Mouse (Mus musculus): ENCODE data around the gene Cks1b. TPM values are rescaled to one million over a fixed set of nuclear protein-coding genes. Genes with fewer than 3 reads are reported as not detected.

The Cks1b gene
- total RNA-seq (2012; rRNA removed) = 162 and 190 TPM in 2 replicates

GRCm38 (mm10) chr3:89418170-89418860 is at the start of gene Cks1b, which contains the start of gene Shc1:
Gene Cks1b, minus strand, starts transcription at chr3:89418383.
Gene Shc1, plus strand, starts transcription at chr3:89418443.
- H3K4me3 ChIP-seq (ENCODE audit: insufficient read depth in 1 of 2, low read depth in 1 of 2, low read length in 2 of 2, poor library complexity in 1 of 2, severe bottlenecking in 1 of 2) = peak within 1 kb of the TSS; percentile 87 to 98
- in situ Hi-C loops (cut with MboI; ENCODE audit: low sequenced_read_pairs in 2 of 2, unreplicated experiment in 2 of 2) = no loop called here
- peaks cover 22% of the 10 kb centered on the region for H3K36me3 ChIP-seq (ENCODE audit: control insufficient read depth, insufficient read depth, low read length, poor library complexity, severe bottlenecking)
- TF ChIP-seq ZC3H11A (IDR thresholded peaks at IDR 0.05; ENCODE audit: borderline replicate concordance, low read depth, low read length) (no peak), HCFC1 (IDR thresholded peaks at IDR 0.05; ENCODE audit: borderline replicate concordance, insufficient read depth, low read length) (peak; percentile 57; the same call in 1 of the 2 replicates), CHD2 (IDR thresholded peaks at IDR 0.05; ENCODE audit: low read depth, low read length) (peak; percentile 45; the same call in 1 of the 2 replicates)
- peaks cover 12 to 13% of the 10 kb centered on the region in 2 experiments; a peak in 3 of 4 replicates for H3K4me1 ChIP-seq (ENCODE audit: control insufficient read depth in 2 of 2, insufficient read depth in 2 of 2, low read length in 2 of 2, poor library complexity in 1 of 2)
- DNase-seq (ENCODE audit: low read depth, low spot score) = peak; percentile 96
- peak within 1 kb of the TSS; percentile 94 for H3K9ac ChIP-seq (ENCODE audit: insufficient read depth, low read depth, low read length, poor library complexity, severe bottlenecking)
- no peaks in the 10 kb centered on the region for H3K9me3 ChIP-seq (ENCODE audit: control insufficient read depth, insufficient read depth, low read depth, low read length)
- peak within 1 kb of the TSS; percentile 96 for H3K27ac ChIP-seq (ENCODE audit: insufficient read depth, low read depth, low read length, poor library complexity, severe bottlenecking)

DNA sequence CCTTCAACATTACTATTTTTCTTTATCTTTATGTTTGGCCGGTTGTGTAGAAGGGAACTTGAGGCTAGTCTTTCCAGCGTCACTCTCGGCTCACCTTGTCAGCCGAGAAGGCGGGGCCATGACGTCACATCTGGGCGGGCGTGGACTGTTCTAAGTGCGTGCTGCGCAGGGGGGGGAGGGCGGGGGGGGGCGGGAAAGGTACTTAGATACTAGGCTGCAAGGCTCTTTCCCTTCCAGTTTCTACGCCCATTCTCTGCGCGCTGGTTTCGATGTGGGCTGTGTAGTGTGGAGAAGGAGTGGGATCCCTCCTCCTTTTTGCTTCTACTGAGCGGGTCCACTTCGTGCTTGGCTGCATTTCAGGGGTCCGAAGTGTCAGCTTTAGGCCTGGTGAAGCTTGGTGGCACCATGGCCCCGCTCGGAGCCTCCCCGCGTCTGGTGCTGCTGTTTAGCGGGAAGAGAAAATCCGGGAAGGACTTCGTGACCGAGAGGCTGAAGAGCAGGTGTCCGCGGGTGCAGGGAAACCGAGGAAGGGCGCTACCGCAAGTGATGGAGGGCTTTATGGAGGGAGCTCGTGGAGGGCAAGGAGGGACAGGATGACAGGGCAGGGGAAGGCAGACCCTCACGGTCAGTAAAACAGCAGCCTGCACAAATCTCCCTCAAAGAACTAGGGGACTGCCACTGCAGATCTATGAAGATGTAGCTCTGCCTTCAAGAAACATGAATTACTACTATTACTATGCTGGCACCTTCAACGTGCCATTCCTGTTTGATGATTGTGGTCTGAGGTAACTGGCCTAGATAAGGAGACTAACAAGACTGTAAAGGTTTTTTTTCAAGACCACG is 41.0 kb upstream of the Cks1b start:
- in situ Hi-C loops (cut with MboI; ENCODE audit: low sequenced_read_pairs in 2 of 2, unreplicated experiment in 2 of 2) = no loop called here
- TF ChIP-seq MAFK (IDR thresholded peaks at IDR 0.05; ENCODE audit: insufficient read depth, low read depth, low read length) (no peak), ZNF384 (IDR thresholded peaks at IDR 0.05; ENCODE audit: low read depth, low read length) (no peak), ZC3H11A (IDR thresholded peaks at IDR 0.05; ENCODE audit: borderline replicate concordance, low read depth, low read length) (no peak), CHD2 (IDR thresholded peaks at IDR 0.05; ENCODE audit: low read depth, low read length) (no peak), HCFC1 (IDR thresholded peaks at IDR 0.05; ENCODE audit: borderline replicate concordance, insufficient read depth, low read length) (0 out of 2 replicates have a peak, but pooled peaks have one; percentile 19)
- Histone ChIP-seq H3K9ac (ENCODE audit: insufficient read depth, low read depth, low read length, poor library complexity, severe bottlenecking) (peak overlapping the region; percentile 89), H3K4me1 (ENCODE audit: control insufficient read depth in 2 of 2, insufficient read depth in 2 of 2, low read length in 2 of 2, poor library complexity in 1 of 2) (peaks cover 2 to 12% of the 10 kb centered on the region in 2 experiments; a peak in 2 of 4 replicates), H3K36me3 (ENCODE audit: control insufficient read depth, insufficient read depth, low read length, poor library complexity, severe bottlenecking) (no peaks in the 10 kb centered on the region), H3K4me3 (ENCODE audit: insufficient read depth in 1 of 2, low read depth in 1 of 2, low read length in 2 of 2, poor library complexity in 1 of 2, severe bottlenecking in 1 of 2) (peak overlapping the region; percentile 61 to 83), H3K9me3 (ENCODE audit: control insufficient read depth, insufficient read depth, low read depth, low read length) (no peaks in the 10 kb centered on the region), H3K27ac (ENCODE audit: insufficient read depth, low read depth, low read length, poor library complexity, severe bottlenecking) (peak overlapping the region; percentile 82)
- DNase-seq (ENCODE audit: low read depth, low spot score) = peak; percentile 91

- in situ Hi-C loops (cut with MboI; ENCODE audit: low sequenced_read_pairs in 2 of 2, unreplicated experiment in 2 of 2) = no loop called here
Observed at GRCm38 (mm10) chr3:89458372-89458964, 40.3 kb upstream of the Cks1b start.

More at GRCm38 (mm10) chr3:89458372-89458964, 40.3 kb upstream of the Cks1b start:
- Histone ChIP-seq H3K4me1 (ENCODE audit: control insufficient read depth in 2 of 2, insufficient read depth in 2 of 2, low read length in 2 of 2, poor library complexity in 1 of 2) (peaks cover 2 to 12% of the 10 kb centered on the region in 2 experiments; a peak in 2 of 4 replicates), H3K27ac (ENCODE audit: insufficient read depth, low read depth, low read length, poor library complexity, severe bottlenecking) (no peak overlapping the region), H3K36me3 (ENCODE audit: control insufficient read depth, insufficient read depth, low read length, poor library complexity, severe bottlenecking) (no peaks in the 10 kb centered on the region), H3K9ac (ENCODE audit: insufficient read depth, low read depth, low read length, poor library complexity, severe bottlenecking) (no peak overlapping the region), H3K4me3 (ENCODE audit: insufficient read depth in 1 of 2, low read depth in 1 of 2, low read length in 2 of 2, poor library complexity in 1 of 2, severe bottlenecking in 1 of 2) (peak overlapping the region; percentile 61 to 83), H3K9me3 (ENCODE audit: control insufficient read depth, insufficient read depth, low read depth, low read length) (no peaks in the 10 kb centered on the region)
- TF ChIP-seq HCFC1 (IDR thresholded peaks at IDR 0.05; ENCODE audit: borderline replicate concordance, insufficient read depth, low read length) = no peak
- TF ChIP-seq MAFK (IDR thresholded peaks at IDR 0.05; ENCODE audit: insufficient read depth, low read depth, low read length) = no peak
- no peak for TF ChIP-seq ZNF384 (IDR thresholded peaks at IDR 0.05; ENCODE audit: low read depth, low read length)
- no peak for TF ChIP-seq CHD2 (IDR thresholded peaks at IDR 0.05; ENCODE audit: low read depth, low read length)
- no peak for TF ChIP-seq ZC3H11A (IDR thresholded peaks at IDR 0.05; ENCODE audit: borderline replicate concordance, low read depth, low read length)
- DNase-seq (ENCODE audit: low read depth, low spot score) = no peak

Data from ES-E14 (cell line).